Mouse (Mus musculus) limb, embryonic 10.5 days (tissue): ENCODE results near the gene Amy1. TPM values are rescaled to one million over a fixed set of nuclear protein-coding genes. Genes with fewer than 3 reads are reported as not detected.
"Not testable (repeated sequence)": the region's sequence is repeated elsewhere in the genome, so short reads cannot be mapped to it uniquely, and the experiment has no call there.

Experiments
- DNase-seq: peaks from one replicate; pipeline ENCODE4 v3.0.0-alpha.2; 2017; ENCODE audit warnings: low spot score
- H3K27ac ChIP-seq: fragments of 300-500 bp; sonication (generic); 2 replicates; pipeline ENCODE4 v1.5.1; 2016; ENCODE audit warnings: mild to moderate bottlenecking
- H3K27me3 ChIP-seq: fragments of 300-500 bp; sonication (generic); 2 replicates; pipeline ENCODE4 v1.6.1; 2016; ENCODE audit warnings: low read depth, mild to moderate bottlenecking; ENCODE audit not compliant: poor library complexity, severe bottlenecking
- H3K36me3 ChIP-seq: fragments of 300-500 bp; sonication (generic); 2 replicates; pipeline ENCODE4 v1.6.1; 2016; ENCODE audit warnings: mild to moderate bottlenecking, moderate library complexity
- H3K4me1 ChIP-seq: fragments of 300-500 bp; sonication (generic); 2 replicates; pipeline ENCODE4 v1.6.1; 2016
- H3K4me3 ChIP-seq: fragments of 300-500 bp; sonication (generic); 2 replicates; pipeline ENCODE4 v1.5.1; 2016; ENCODE audit warnings: mild to moderate bottlenecking, moderate library complexity
- H3K9me3 ChIP-seq: fragments of 300-500 bp; sonication (generic); replicated peaks from 2 replicates; pipeline ENCODE4 v1.6.1; 2016; ENCODE audit warnings: mild to moderate bottlenecking
- WGBS: fragments of 180-500 bp; shearing (Covaris S2); methylation state at CpG from one replicate; pipeline ENCODE4 v1.1.7; 2016; 5-methylcytosine and 5-hydroxymethylcytosine counted together
- polyA plus RNA-seq: library from polyadenylated mRNA; unstranded; fragments of >200 nt; fragmentation: Nextera tagmentation; extraction: Ambion mirVana; gene quantifications from 2 replicates; pipeline ENCODE4 v1.2.1, GENCODE M21; 2016

Amy1 gene
- 0.66 TPM in 1 of 2 replicates, not detected in the other for polyA plus RNA-seq

- Histone ChIP-seq H3K36me3 (peaks cover 62% of the 10 kb centered on the region), H3K27ac (no peak within 1 kb of the TSS), H3K27me3 (no peaks in the 10 kb centered on the region), H3K9me3 (no peaks in the 10 kb centered on the region), H3K4me3 (no peak within 1 kb of the TSS), H3K4me1 (no peaks in the 10 kb centered on the region)
- DNase-seq = no peak
- WGBS = 91% methylated on average over 2 of the region's 2 CpGs
These were observed at the start of gene Amy1 for GRCm38 (mm10) chr3:113606599-113606998. Gene Amy1, minus strand, starts transcription at chr3:113606699.

- no peaks in the 10 kb centered on the region for H3K36me3 ChIP-seq
- no peaks in the 10 kb centered on the region for H3K9me3 ChIP-seq
- no peaks in the 10 kb centered on the region for H3K4me1 ChIP-seq
- no peak for DNase-seq
- no peaks in the 10 kb centered on the region for H3K27me3 ChIP-seq
- no peak overlapping the region for H3K4me3 ChIP-seq
- no peak overlapping the region for H3K27ac ChIP-seq
- WGBS = 89% methylated on average over 3 of the region's 3 CpGs
These were observed 47.8 kb upstream of the Amy1 start for GRCm38 (mm10) chr3:113654335-113654734.

DNA sequence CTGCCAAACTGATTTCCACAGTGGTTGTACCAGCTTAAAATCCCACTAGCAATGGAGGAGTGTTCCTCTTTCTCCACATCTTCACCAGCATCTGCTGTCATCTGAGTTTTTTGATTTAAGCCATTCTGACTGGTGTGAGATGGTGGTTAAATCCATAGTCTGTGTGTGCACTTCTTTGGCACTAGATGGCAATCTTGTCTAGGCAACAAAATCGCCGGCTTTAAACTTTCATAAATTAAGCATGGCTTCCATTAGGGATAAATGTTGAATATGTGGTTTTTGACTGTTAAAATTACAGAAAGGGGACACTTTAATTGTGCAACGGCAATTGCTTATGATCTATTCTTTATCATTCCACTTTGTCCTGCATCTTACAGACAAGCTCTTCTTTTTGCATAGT, 44.9 kb upstream of the Amy1 start:
- H3K27me3 ChIP-seq, DNase-seq, H3K4me1 ChIP-seq, H3K9me3 ChIP-seq, H3K27ac ChIP-seq, H3K4me3 ChIP-seq, H3K36me3 ChIP-seq: not testable (repeated sequence)
- WGBS = 62% methylated on average over 3 of the region's 3 CpGs

- WGBS = 90% methylated on average over 1 of the region's 1 CpGs
These were observed 33.0 kb upstream of the Amy1 start for GRCm38 (mm10) chr3:113639545-113639944.

DNA sequence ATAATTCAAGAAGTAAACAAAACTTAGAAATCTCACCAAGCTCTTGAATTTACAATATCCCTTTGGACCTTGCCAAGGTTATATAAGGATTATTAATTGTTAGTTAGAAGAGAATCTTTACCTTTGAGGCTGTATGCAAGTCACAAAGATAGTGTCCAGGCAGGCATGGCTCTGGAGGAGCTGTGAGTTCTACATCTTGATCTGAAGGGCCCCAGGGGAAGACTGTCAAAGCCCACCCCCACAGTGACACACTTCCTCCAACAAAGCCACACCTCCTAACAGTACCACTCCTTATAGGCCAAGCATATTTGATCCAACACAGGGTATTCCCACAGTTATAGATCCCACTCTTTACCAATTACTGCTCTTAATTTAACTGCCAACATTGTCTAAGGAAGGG, 27.7 kb upstream of the Amy1 start:
- H3K9me3 ChIP-seq = no peaks in the 10 kb centered on the region
- DNase-seq = no peak
- H3K4me3 ChIP-seq = no peak overlapping the region
- no peaks in the 10 kb centered on the region for H3K27me3 ChIP-seq
- no peak overlapping the region for H3K27ac ChIP-seq
- no peaks in the 10 kb centered on the region for H3K36me3 ChIP-seq
- H3K4me1 ChIP-seq = peaks cover 6% of the 10 kb centered on the region; the same call in 1 of the 2 replicates

More at GRCm38 (mm10) chr3:113639545-113639944, 33.0 kb upstream of the Amy1 start:
- no peaks in the 10 kb centered on the region for H3K36me3 ChIP-seq
- H3K4me3 ChIP-seq = no peak overlapping the region
- H3K27ac ChIP-seq = no peak overlapping the region
- DNase-seq = no peak
- no peaks in the 10 kb centered on the region for H3K4me1 ChIP-seq
- H3K27me3 ChIP-seq = no peaks in the 10 kb centered on the region
- no peaks in the 10 kb centered on the region for H3K9me3 ChIP-seq

DNA sequence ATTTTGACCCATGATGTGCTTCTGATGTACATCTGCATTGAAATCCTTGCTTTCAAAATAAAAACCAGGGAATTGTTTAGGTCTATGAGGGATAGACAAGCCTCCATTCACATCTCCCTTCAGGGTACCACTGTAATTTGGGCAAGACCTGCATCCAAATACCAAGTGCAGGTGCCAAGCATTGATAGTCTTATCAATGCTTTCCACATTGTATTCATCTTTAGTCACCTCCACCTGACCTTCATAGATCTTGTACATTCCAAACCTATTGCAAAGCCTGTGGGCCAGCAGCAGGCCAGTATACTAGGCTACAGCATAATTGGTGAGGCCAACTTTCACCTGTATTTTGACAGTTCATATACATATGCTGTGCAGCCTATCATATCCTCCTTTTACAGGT, 25.1 kb upstream of the Amy1 start:
- H3K27ac ChIP-seq = no peak overlapping the region
- DNase-seq = no peak
- no peak overlapping the region for H3K4me3 ChIP-seq
- peaks cover 6% of the 10 kb centered on the region; the same call in 1 of the 2 replicates for H3K4me1 ChIP-seq
- H3K36me3 ChIP-seq = peaks cover 15% of the 10 kb centered on the region
- H3K9me3 ChIP-seq = no peaks in the 10 kb centered on the region
- H3K27me3 ChIP-seq = no peaks in the 10 kb centered on the region

GRCm38 (mm10) chr3:113630564-113630963, 24.1 kb upstream of the Amy1 start:
- peak overlapping the region; percentile 95 for H3K27ac ChIP-seq
- H3K4me3 ChIP-seq = peak overlapping the region; percentile 67
- WGBS = 21% methylated on average over 13 of the region's 13 CpGs
- no peaks in the 10 kb centered on the region for H3K27me3 ChIP-seq
- no peaks in the 10 kb centered on the region for H3K9me3 ChIP-seq
- H3K36me3 ChIP-seq = peaks cover 21% of the 10 kb centered on the region
- DNase-seq = no peak
- peaks cover 6% of the 10 kb centered on the region; the same call in 1 of the 2 replicates for H3K4me1 ChIP-seq

DNA sequence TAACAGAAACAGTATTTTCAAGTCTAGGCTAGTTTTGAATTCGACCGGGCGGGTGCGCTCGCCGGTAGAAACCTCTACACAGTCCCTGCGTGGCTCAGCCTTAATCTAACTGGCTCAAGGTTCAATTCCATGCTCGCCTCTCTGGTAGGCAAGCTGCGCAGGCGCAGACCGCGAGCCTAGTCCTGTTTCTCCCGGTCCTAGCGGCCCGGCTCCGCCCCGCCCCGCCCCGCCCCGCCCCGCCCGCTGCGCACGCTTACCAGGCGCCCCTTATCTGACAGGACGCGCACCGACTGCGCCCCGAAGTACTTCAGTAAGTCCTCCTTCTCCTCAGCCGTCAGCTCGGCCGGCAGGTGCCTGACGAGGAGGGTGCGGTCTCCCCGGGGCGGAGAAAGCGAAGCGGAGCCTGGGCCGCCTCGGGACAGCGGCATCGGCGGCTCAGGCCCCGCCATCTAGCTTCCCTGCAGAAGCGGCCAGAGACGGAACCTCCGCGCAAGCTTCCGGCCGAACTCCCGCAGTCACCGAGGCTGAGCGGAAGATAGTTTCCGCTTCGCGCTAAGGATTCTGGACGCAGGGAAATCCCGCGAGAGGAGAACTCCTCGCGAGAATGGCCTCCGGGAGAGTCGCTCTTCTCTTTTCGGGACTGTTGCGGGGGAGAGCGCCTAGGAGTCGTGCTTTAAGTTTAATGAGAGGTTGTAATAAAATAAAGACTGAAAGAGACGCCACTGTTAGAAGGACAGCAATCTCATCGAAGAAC, 23.3 kb upstream of the Amy1 start, which contains the start of gene Rnpc3:
Rnpc3 (minus strand) TSS at position 544 of the 754 bp plus-strand sequence.
- peak within 1 kb of the TSS; percentile 95 for H3K27ac ChIP-seq
- peaks cover 22% of the 10 kb centered on the region for H3K36me3 ChIP-seq
- H3K27me3 ChIP-seq = no peaks in the 10 kb centered on the region
- H3K9me3 ChIP-seq = no peaks in the 10 kb centered on the region
- H3K4me1 ChIP-seq = peaks cover 6% of the 10 kb centered on the region; the same call in 1 of the 2 replicates
- H3K4me3 ChIP-seq = peak within 1 kb of the TSS; percentile 67
- DNase-seq = peak; percentile 94
- under 1% methylated on average over 70 of the region's 70 CpGs for WGBS

GRCm38 (mm10) chr3:113590844-113591243, 15.7 kb downstream of the Amy1 start:
- H3K9me3 ChIP-seq = no peaks in the 10 kb centered on the region
- no peaks in the 10 kb centered on the region for H3K27me3 ChIP-seq
- H3K4me3 ChIP-seq = no peak overlapping the region
- WGBS = 88% methylated on average over 1 of the region's 1 CpGs
- no peaks in the 10 kb centered on the region for H3K4me1 ChIP-seq
- DNase-seq = no peak
- H3K27ac ChIP-seq = no peak overlapping the region
- H3K36me3 ChIP-seq = peaks cover 4% of the 10 kb centered on the region; the same call in 1 of the 2 replicates

DNA sequence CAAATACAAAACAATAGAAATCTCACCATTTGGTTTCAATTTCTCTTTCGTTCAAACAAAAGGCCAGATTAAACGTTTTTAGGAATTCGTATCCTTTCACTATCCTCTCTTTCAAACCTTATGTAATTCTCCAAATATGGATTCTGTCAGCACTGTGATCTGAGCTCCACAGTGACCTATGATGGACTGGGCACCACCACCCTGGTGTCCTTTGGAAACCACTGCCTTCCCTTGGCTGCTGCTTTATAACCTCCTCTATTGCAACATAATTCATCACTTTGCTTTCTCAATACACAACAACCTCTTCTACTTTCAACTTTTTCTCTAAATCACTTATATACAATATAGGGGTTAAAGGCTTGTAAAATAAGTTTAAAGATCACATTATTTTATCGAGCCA, 31.9 kb downstream of the Amy1 start:
- 88% methylated on average over 4 of the region's 4 CpGs for WGBS
- no peaks in the 10 kb centered on the region for H3K4me1 ChIP-seq
- H3K9me3 ChIP-seq = no peaks in the 10 kb centered on the region
- H3K27me3 ChIP-seq = no peaks in the 10 kb centered on the region
- no peak overlapping the region for H3K4me3 ChIP-seq
- H3K27ac ChIP-seq = no peak overlapping the region
- DNase-seq = no peak
- H3K36me3 ChIP-seq = no peaks in the 10 kb centered on the region

DNA sequence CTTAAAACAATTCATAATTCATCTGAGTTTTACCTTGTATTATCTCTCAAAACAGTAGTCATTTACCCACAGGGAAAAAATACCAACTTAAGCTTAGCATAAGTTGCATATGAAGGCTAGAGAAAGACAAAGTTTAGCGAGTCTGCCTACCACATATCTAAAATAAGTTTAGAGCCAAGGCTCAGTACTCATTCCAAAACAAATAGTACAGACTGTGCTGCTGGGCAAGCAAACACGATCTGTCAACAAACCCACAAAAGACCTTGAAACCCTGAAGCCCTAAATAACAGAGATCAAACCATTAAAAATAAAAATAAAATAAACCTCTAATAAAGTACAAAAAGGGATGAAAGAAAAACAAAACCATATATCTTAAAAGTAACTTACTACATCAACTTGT, 32.4 kb downstream of the Amy1 start:
- Histone ChIP-seq H3K4me3 (no peak overlapping the region), H3K36me3 (no peaks in the 10 kb centered on the region), H3K9me3 (no peaks in the 10 kb centered on the region), H3K27ac (no peak overlapping the region), H3K27me3 (no peaks in the 10 kb centered on the region), H3K4me1 (no peaks in the 10 kb centered on the region)
- WGBS = 82% methylated on average over 2 of the region's 2 CpGs
- no peak for DNase-seq

GRCm38 (mm10) chr3:113572158-113572557, 34.3 kb downstream of the Amy1 start:
- no peaks in the 10 kb centered on the region for H3K9me3 ChIP-seq
- DNase-seq = no peak
- WGBS = 81% methylated on average over 3 of the region's 3 CpGs
- no peaks in the 10 kb centered on the region for H3K4me1 ChIP-seq
- H3K4me3 ChIP-seq = no peak overlapping the region
- H3K27ac ChIP-seq = no peak overlapping the region
- no peaks in the 10 kb centered on the region for H3K36me3 ChIP-seq
- H3K27me3 ChIP-seq = no peaks in the 10 kb centered on the region

- Histone ChIP-seq H3K4me1 (0 out of 2 replicates have a peak, but pooled peaks cover 5% of the 10 kb centered on the region), H3K9me3 (no peaks in the 10 kb centered on the region), H3K36me3 (no peaks in the 10 kb centered on the region), H3K27ac (no peak overlapping the region), H3K27me3 (no peaks in the 10 kb centered on the region), H3K4me3 (no peak overlapping the region)
- DNase-seq = no peak
These were observed 66.8 kb downstream of the Amy1 start for GRCm38 (mm10) chr3:113539692-113540091.
